Mouse (Mus musculus) hindbrain, embryonic 14.5 days (tissue): ENCODE results near the gene Ezr. TPM values are rescaled to one million over a fixed set of nuclear protein-coding genes. Genes with fewer than 3 reads are reported as not detected.
A peak's percentile ranks its signal among the peaks of the same experiment; 100 is the strongest.

Experiments
- ATAC-seq: fragments of 200-750 bp; cut with Nextera tagmentation; 2 replicates; pipeline ENCODE4 v1.8.0; 2017; ENCODE audit warnings: moderate number of reproducible peaks, mild to moderate bottlenecking, moderate TSS enrichment, moderate library complexity; ENCODE audit not compliant: low FRiP score
- DNase-seq: peaks from one replicate; pipeline ENCODE4 v3.0.0-alpha.2; 2015; ENCODE audit warnings: low spot score
- H3K27ac ChIP-seq: fragments of 300-500 bp; sonication (generic); 2 replicates; pipeline ENCODE4 v1.5.1; 2014; ENCODE audit warnings: mild to moderate bottlenecking, moderate library complexity
- H3K27me3 ChIP-seq: fragments of 300-500 bp; sonication (generic); 2 replicates; pipeline ENCODE4 v1.6.1; 2014; ENCODE audit warnings: mild to moderate bottlenecking, low read length, mixed read lengths; ENCODE audit not compliant: control insufficient read depth, insufficient read depth
- H3K36me3 ChIP-seq: fragments of 300-500 bp; sonication (generic); replicated peaks from 2 replicates; pipeline ENCODE4 v1.6.1; 2014; ENCODE audit not compliant: control insufficient read depth, insufficient read depth
- H3K4me1 ChIP-seq: fragments of 300-500 bp; sonication (generic); replicated peaks from 2 replicates; pipeline ENCODE4 v1.6.1; 2014; ENCODE audit warnings: antibody characterized with exemption, low read length, mixed read lengths; ENCODE audit not compliant: control insufficient read depth, insufficient read depth
- H3K4me2 ChIP-seq: fragments of 300-500 bp; sonication (generic); replicated peaks from 2 replicates; pipeline ENCODE4 v1.6.1; 2014; ENCODE audit warnings: mild to moderate bottlenecking, moderate library complexity
- H3K4me3 ChIP-seq: fragments of 300-500 bp; sonication (generic); replicated peaks from 2 replicates; pipeline ENCODE4 v1.5.1; 2014; ENCODE audit warnings: mild to moderate bottlenecking, low read length
- H3K9ac ChIP-seq: fragments of 300-500 bp; sonication (generic); 2 replicates; pipeline ENCODE4 v1.6.1; 2014
- H3K9me3 ChIP-seq: fragments of 300-500 bp; sonication (generic); 2 replicates; pipeline ENCODE4 v1.6.1; 2016; ENCODE audit warnings: low read length; ENCODE audit not compliant: control insufficient read depth
- WGBS: fragments of 180-500 bp; shearing (Covaris S2); extraction: QIAGEN DNeasy Blood & Tissue Kit; methylation state at CpG from one replicate; pipeline ENCODE4 v1.1.7; 2014; 5-methylcytosine and 5-hydroxymethylcytosine counted together
- polyA plus RNA-seq: library from polyadenylated mRNA; unstranded; fragments of >200 nt; fragmentation: Nextera tagmentation; extraction: Ambion mirVana; gene quantifications from 2 replicates; pipeline ENCODE4 v1.2.1, GENCODE M21; 2014

Ezr gene
- polyA plus RNA-seq, 1 experiment from 2014 or later: 67.4 TPM

- H3K9ac ChIP-seq: no peak overlapping the region
- H3K4me2 ChIP-seq: no peak overlapping the region
- no peaks in the 10 kb centered on the region for H3K9me3 ChIP-seq
- no peak for DNase-seq
- H3K4me1 ChIP-seq: peaks cover 16% of the 10 kb centered on the region
- no peak overlapping the region for H3K4me3 ChIP-seq
- no peak for ATAC-seq
- H3K27ac ChIP-seq: no peak overlapping the region
- WGBS: 88% methylated on average over 11 of the region's 11 CpGs
- no peaks in the 10 kb centered on the region for H3K27me3 ChIP-seq
- H3K36me3 ChIP-seq: 0 out of 2 replicates have a peak, but pooled peaks cover 3% of the 10 kb centered on the region
Observed at GRCm38 (mm10) chr17:6751221-6751859, 31.2 kb downstream of the Ezr start.

GRCm38 (mm10) chr17:6748779-6749464, 33.7 kb downstream of the Ezr start:
- DNase-seq: no peak
- WGBS: 87% methylated on average over 17 of the region's 17 CpGs
- no peak overlapping the region for H3K4me3 ChIP-seq

GRCm38 (mm10) chr17:6747478-6747877, 35.1 kb downstream of the Ezr start:
- DNase-seq: no peak
- WGBS: 22% methylated on average over 7 of the region's 7 CpGs
- Histone ChIP-seq H3K27ac (no peak overlapping the region), H3K36me3 (no peaks in the 10 kb centered on the region), H3K9me3 (no peaks in the 10 kb centered on the region), H3K4me3 (no peak overlapping the region), H3K4me2 (no peak overlapping the region), H3K9ac (no peak overlapping the region), H3K4me1 (peaks cover 27% of the 10 kb centered on the region), H3K27me3 (no peaks in the 10 kb centered on the region)
- ATAC-seq: no peak

More at GRCm38 (mm10) chr17:6748779-6749464, 33.7 kb downstream of the Ezr start:
- H3K4me2 ChIP-seq: no peak overlapping the region
- H3K4me1 ChIP-seq: peaks cover 25% of the 10 kb centered on the region
- H3K9ac ChIP-seq: no peak overlapping the region
- H3K36me3 ChIP-seq: no peaks in the 10 kb centered on the region
- no peak overlapping the region for H3K27ac ChIP-seq
- H3K27me3 ChIP-seq: no peaks in the 10 kb centered on the region
- no peak for ATAC-seq
- no peaks in the 10 kb centered on the region for H3K9me3 ChIP-seq

GRCm38 (mm10) chr17:6746452-6747231, 35.9 kb downstream of the Ezr start:
- Histone ChIP-seq H3K9me3 (no peaks in the 10 kb centered on the region), H3K27ac (peak overlapping the region; percentile 80), H3K36me3 (no peaks in the 10 kb centered on the region), H3K27me3 (no peaks in the 10 kb centered on the region), H3K4me1 (peaks cover 35% of the 10 kb centered on the region), H3K9ac (no peak overlapping the region), H3K4me2 (no peak overlapping the region), H3K4me3 (no peak overlapping the region)
- DNase-seq (no peak), ATAC-seq (no peak)
- 50% methylated on average over 9 of the region's 9 CpGs for WGBS

GRCm38 (mm10) chr17:6745975-6746374, 36.6 kb downstream of the Ezr start:
- Histone ChIP-seq H3K4me1 (peaks cover 39% of the 10 kb centered on the region), H3K36me3 (no peaks in the 10 kb centered on the region), H3K27ac (peak overlapping the region; percentile 80), H3K27me3 (no peaks in the 10 kb centered on the region), H3K4me3 (no peak overlapping the region), H3K9me3 (no peaks in the 10 kb centered on the region), H3K9ac (no peak overlapping the region), H3K4me2 (peak overlapping the region; percentile 27; the same call in 1 of the 2 replicates)
- peak; percentile 67 for DNase-seq
- peak; percentile 86 for ATAC-seq
- 20% methylated on average over 9 of the region's 9 CpGs for WGBS

GRCm38 (mm10) chr17:6745503-6745902, 37.1 kb downstream of the Ezr start:
- Histone ChIP-seq H3K4me1 (peaks cover 39% of the 10 kb centered on the region), H3K4me2 (peak overlapping the region; percentile 27; the same call in 1 of the 2 replicates), H3K9me3 (no peaks in the 10 kb centered on the region), H3K27ac (peak overlapping the region; percentile 80), H3K27me3 (no peaks in the 10 kb centered on the region), H3K4me3 (no peak overlapping the region), H3K9ac (no peak overlapping the region), H3K36me3 (no peaks in the 10 kb centered on the region)
- DNase-seq (no peak), ATAC-seq (no peak)
- WGBS: 32% methylated on average over 5 of the region's 5 CpGs

- DNase-seq (no peak), ATAC-seq (no peak)
- Histone ChIP-seq H3K27ac (peak overlapping the region; percentile 80), H3K4me3 (no peak overlapping the region), H3K9ac (no peak overlapping the region), H3K36me3 (no peaks in the 10 kb centered on the region), H3K4me2 (no peak overlapping the region), H3K27me3 (no peaks in the 10 kb centered on the region), H3K9me3 (no peaks in the 10 kb centered on the region), H3K4me1 (peaks cover 39% of the 10 kb centered on the region)
- WGBS: 87% methylated on average over 14 of the region's 14 CpGs
Observed at GRCm38 (mm10) chr17:6744871-6745270, 37.7 kb downstream of the Ezr start.

GRCm38 (mm10) chr17:6744366-6744765, 38.2 kb downstream of the Ezr start:
- no peak overlapping the region for H3K9ac ChIP-seq
- H3K9me3 ChIP-seq: no peaks in the 10 kb centered on the region
- no peak for DNase-seq
- no peak overlapping the region for H3K4me3 ChIP-seq
- 53% methylated on average over 9 of the region's 9 CpGs for WGBS
- H3K4me2 ChIP-seq: no peak overlapping the region
- no peaks in the 10 kb centered on the region for H3K36me3 ChIP-seq
- no peak for ATAC-seq
- H3K27ac ChIP-seq: no peak overlapping the region
- no peaks in the 10 kb centered on the region for H3K27me3 ChIP-seq
- H3K4me1 ChIP-seq: peaks cover 39% of the 10 kb centered on the region

GRCm38 (mm10) chr17:6743787-6744239, 38.8 kb downstream of the Ezr start:
- no peak overlapping the region for H3K27ac ChIP-seq
- ATAC-seq: no peak

More at GRCm38 (mm10) chr17:6743787-6744239, 38.8 kb downstream of the Ezr start:
- Histone ChIP-seq H3K4me1 (peaks cover 39% of the 10 kb centered on the region), H3K9ac (no peak overlapping the region), H3K27me3 (no peaks in the 10 kb centered on the region), H3K36me3 (no peaks in the 10 kb centered on the region), H3K4me3 (no peak overlapping the region), H3K9me3 (no peaks in the 10 kb centered on the region), H3K4me2 (no peak overlapping the region)
- no peak for DNase-seq
- WGBS: 87% methylated on average over 11 of the region's 11 CpGs
